Mouse (Mus musculus) embryonic facial prominence, embryonic 15.5 days (tissue): Measurements from ENCODE around the gene Nucks1. TPM values are rescaled to one million over a fixed set of nuclear protein-coding genes. Genes with fewer than 3 reads are reported as not detected.

Experiments used
- ATAC-seq: fragments of 200-750 bp; cut with Nextera tagmentation; 2 replicates; pipeline ENCODE4 v1.8.0; 2017; ENCODE audit warnings: low read depth, moderate TSS enrichment; ENCODE audit not compliant: insufficient number of reproducible peaks, low FRiP score, low TSS enrichment
- H3K27ac ChIP-seq: fragments of 300-500 bp; sonication (generic); replicated peaks from 2 replicates; pipeline ENCODE4 v1.5.1; 2015; ENCODE audit warnings: mild to moderate bottlenecking, inconsistent platforms
- H3K27me3 ChIP-seq: fragments of 300-500 bp; sonication (generic); 2 replicates; pipeline ENCODE4 v1.6.1; 2015; ENCODE audit warnings: inconsistent platforms
- H3K36me3 ChIP-seq: fragments of 300-500 bp; sonication (generic); 2 replicates; pipeline ENCODE4 v1.6.1; 2015; ENCODE audit warnings: mild to moderate bottlenecking, inconsistent platforms
- H3K4me1 ChIP-seq: fragments of 300-500 bp; sonication (generic); 2 replicates; pipeline ENCODE4 v1.6.1; 2015; ENCODE audit warnings: inconsistent platforms
- H3K4me2 ChIP-seq: fragments of 300-500 bp; sonication (generic); replicated peaks from 2 replicates; pipeline ENCODE4 v1.6.1; 2015; ENCODE audit warnings: mild to moderate bottlenecking, inconsistent platforms
- H3K4me3 ChIP-seq: fragments of 300-500 bp; sonication (generic); replicated peaks from 2 replicates; pipeline ENCODE4 v1.5.1; 2015; ENCODE audit warnings: mild to moderate bottlenecking, inconsistent platforms
- H3K9ac ChIP-seq: fragments of 300-500 bp; sonication (generic); 2 replicates; pipeline ENCODE4 v1.6.1; 2015; ENCODE audit warnings: inconsistent platforms
- H3K9me3 ChIP-seq: fragments of 300-500 bp; sonication (generic); replicated peaks from 2 replicates; pipeline ENCODE4 v1.6.1; 2016; ENCODE audit warnings: inconsistent platforms
- WGBS: fragments of 180-500 bp; shearing (Covaris S2); methylation state at CpG from one replicate; pipeline ENCODE4 v1.1.7; 2015; 5-methylcytosine and 5-hydroxymethylcytosine counted together
- polyA plus RNA-seq: library from polyadenylated mRNA; unstranded; fragments of >200 nt; fragmentation: Nextera tagmentation; extraction: Ambion mirVana; gene quantifications from 2 replicates; pipeline ENCODE4 v1.2.1, GENCODE M21; 2015

Gene Nucks1
- polyA plus RNA-seq, 1 experiment from 2014 or later: 60.5 TPM

DNA sequence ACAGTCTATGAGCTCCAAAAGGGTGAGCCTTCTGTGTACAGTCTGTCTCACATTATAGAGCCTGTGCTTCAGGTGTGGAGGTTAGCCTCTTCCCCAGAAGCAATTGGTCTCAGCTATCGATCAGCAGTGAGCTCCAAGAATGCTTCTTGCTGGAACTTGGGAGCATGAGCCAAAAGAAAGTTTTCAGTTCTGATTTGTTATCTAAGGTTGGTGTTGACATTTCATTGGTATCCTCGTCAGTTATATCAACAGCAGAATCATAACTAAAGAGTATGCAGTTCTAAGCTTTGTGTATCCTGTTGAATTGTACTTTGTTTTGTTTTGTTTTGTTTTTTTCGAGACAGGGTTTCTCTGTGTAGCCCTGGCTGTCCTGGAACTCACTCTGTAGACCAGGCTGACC, 11.8 kb downstream of the Nucks1 start:
- H3K36me3 ChIP-seq: peaks cover 70% of the 10 kb centered on the region
- H3K9ac ChIP-seq: no peak overlapping the region
- H3K4me1 ChIP-seq: peaks cover 6% of the 10 kb centered on the region; the same call in 1 of the 2 replicates
- 96% methylated on average over 3 of the region's 3 CpGs for WGBS
- no peak overlapping the region for H3K4me2 ChIP-seq
- H3K9me3 ChIP-seq: no peaks in the 10 kb centered on the region
- no peak overlapping the region for H3K27ac ChIP-seq
- no peaks in the 10 kb centered on the region for H3K27me3 ChIP-seq
- ATAC-seq: no peak
- no peak overlapping the region for H3K4me3 ChIP-seq

DNA sequence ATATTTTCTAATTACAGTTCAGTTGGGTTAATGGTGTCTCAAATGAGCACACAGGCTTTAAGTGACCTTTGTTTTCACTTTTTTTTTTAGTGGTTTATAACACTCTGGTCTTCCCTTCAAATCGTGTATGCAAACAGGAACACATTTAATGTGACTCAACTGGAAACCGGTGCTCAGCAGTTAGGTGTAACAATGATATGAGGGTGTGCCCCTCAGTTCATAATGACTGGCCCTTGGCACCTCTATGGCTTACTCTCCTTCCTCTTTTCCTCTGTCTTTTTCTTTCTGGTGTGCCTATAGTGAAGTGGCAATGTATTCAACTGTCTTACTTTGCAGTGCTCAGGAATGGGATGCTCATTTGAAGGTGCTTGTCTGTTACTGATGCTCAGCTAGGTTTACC, 23.1 kb downstream of the Nucks1 start:
- Histone ChIP-seq H3K27me3 (no peaks in the 10 kb centered on the region), H3K9ac (no peak overlapping the region), H3K4me2 (no peak overlapping the region), H3K4me3 (no peak overlapping the region), H3K36me3 (peaks cover 49% of the 10 kb centered on the region), H3K9me3 (no peaks in the 10 kb centered on the region), H3K27ac (no peak overlapping the region), H3K4me1 (no peaks in the 10 kb centered on the region)
- 83% methylated on average over 2 of the region's 2 CpGs for WGBS
- no peak for ATAC-seq

GRCm38 (mm10) chr1:131937659-131938305, 27.4 kb downstream of the Nucks1 start:
- H3K4me1 ChIP-seq: no peaks in the 10 kb centered on the region
- H3K9ac ChIP-seq: no peak overlapping the region
- ATAC-seq: no peak
- 47% methylated on average over 6 of the region's 6 CpGs for WGBS
- no peaks in the 10 kb centered on the region for H3K9me3 ChIP-seq
- H3K4me3 ChIP-seq: no peak overlapping the region
- H3K4me2 ChIP-seq: no peak overlapping the region
- H3K36me3 ChIP-seq: peaks cover 25% of the 10 kb centered on the region
- H3K27ac ChIP-seq: no peak overlapping the region
- no peaks in the 10 kb centered on the region for H3K27me3 ChIP-seq

- no peak overlapping the region for H3K4me3 ChIP-seq
- no peak overlapping the region for H3K9ac ChIP-seq
- no peak; the same call in 1 of the 2 replicates for ATAC-seq
- 0 out of 2 replicates have a peak, but pooled peaks cover 3% of the 10 kb centered on the region for H3K4me1 ChIP-seq
- 47% methylated on average over 1 of the region's 1 CpGs for WGBS
- no peaks in the 10 kb centered on the region for H3K9me3 ChIP-seq
- peaks cover 21% of the 10 kb centered on the region for H3K36me3 ChIP-seq
- H3K4me2 ChIP-seq: no peak overlapping the region
- no peaks in the 10 kb centered on the region for H3K27me3 ChIP-seq
- H3K27ac ChIP-seq: no peak overlapping the region
Observed at GRCm38 (mm10) chr1:131938811-131939210, 28.5 kb downstream of the Nucks1 start.

GRCm38 (mm10) chr1:131940711-131941244, 30.4 kb downstream of the Nucks1 start:
- Histone ChIP-seq H3K4me1 (0 out of 2 replicates have a peak, but pooled peaks cover 3% of the 10 kb centered on the region), H3K27me3 (no peaks in the 10 kb centered on the region), H3K4me3 (no peak overlapping the region), H3K9ac (no peak overlapping the region), H3K27ac (no peak overlapping the region), H3K4me2 (no peak overlapping the region), H3K9me3 (no peaks in the 10 kb centered on the region), H3K36me3 (peaks cover 10% of the 10 kb centered on the region)
- no peak for ATAC-seq
- WGBS: 65% methylated on average over 2 of the region's 2 CpGs

DNA sequence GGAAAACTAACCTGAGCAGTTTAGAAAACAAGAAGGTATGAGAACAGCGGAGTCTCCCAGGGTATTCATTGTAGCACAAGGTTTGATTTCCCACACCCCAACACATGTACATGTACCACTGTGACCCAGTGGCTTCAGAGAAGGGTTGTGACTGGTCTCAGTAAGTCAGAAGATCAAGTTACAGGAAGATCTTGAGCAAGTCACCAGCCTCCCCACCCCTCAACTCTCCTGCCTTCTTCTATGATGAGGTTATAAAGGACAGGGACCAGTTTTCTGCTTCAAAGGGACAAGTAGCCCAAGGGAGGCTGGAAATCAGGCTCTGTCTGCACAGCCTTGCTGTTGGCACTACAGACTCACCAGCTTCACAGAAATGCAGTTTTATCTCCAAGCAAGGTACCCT, 31.2 kb downstream of the Nucks1 start:
- H3K9me3 ChIP-seq: no peaks in the 10 kb centered on the region
- H3K9ac ChIP-seq: no peak overlapping the region
- no peaks in the 10 kb centered on the region for H3K27me3 ChIP-seq
- no peak overlapping the region for H3K27ac ChIP-seq
- no peak overlapping the region for H3K4me2 ChIP-seq
- no peak overlapping the region for H3K4me3 ChIP-seq
- no peak for ATAC-seq
- 77% methylated on average over 1 of the region's 1 CpGs for WGBS
- H3K36me3 ChIP-seq: peaks cover 10% of the 10 kb centered on the region
- H3K4me1 ChIP-seq: 0 out of 2 replicates have a peak, but pooled peaks cover 3% of the 10 kb centered on the region

- Histone ChIP-seq H3K27me3 (no peaks in the 10 kb centered on the region), H3K4me2 (no peak overlapping the region), H3K36me3 (no peaks in the 10 kb centered on the region), H3K9ac (no peak overlapping the region), H3K4me3 (no peak overlapping the region), H3K9me3 (no peaks in the 10 kb centered on the region), H3K4me1 (peaks cover 8% of the 10 kb centered on the region), H3K27ac (no peak overlapping the region)
- no peak for ATAC-seq
- WGBS: 61% methylated on average over 16 of the region's 16 CpGs
Observed at GRCm38 (mm10) chr1:131942621-131943590, 32.6 kb downstream of the Nucks1 start.

DNA sequence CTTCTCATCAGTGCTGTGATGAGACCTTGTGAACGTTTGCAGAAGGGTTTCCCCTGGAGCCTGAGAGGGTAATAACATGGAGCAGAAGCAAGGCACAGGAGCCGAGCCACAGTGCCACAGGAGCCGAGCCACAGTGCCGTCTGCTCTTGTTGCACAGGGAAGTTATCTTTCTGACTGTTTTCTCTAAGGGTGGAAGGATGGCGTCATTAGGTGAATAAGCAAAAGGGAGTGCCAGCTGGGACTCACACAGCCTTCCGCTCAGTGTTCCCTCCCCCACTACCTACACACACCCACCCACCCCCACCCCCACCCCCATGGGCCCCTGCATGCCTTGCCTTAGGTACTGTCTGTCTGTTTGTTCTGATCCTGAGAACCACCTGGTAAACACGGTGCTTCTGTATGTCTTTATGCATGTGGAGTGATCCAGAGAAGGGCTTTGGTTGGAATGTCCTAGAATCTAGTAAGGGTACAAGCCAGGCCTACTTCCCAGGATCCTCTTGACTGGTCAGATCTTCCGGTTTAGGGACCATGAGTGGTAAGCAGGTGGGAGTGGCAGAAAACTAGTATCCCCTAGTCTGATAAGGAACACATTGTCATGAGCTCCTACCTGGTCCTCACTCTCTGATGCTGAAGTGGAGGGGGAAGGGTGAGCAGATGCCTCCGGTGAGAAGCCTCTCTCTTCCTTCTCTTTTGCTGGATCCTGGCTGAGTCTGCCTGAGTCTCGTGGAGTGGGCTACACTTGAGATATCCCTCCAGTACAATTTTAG, 35.5 kb downstream of the Nucks1 start:
- Histone ChIP-seq H3K4me1 (peaks cover 11% of the 10 kb centered on the region), H3K9me3 (no peaks in the 10 kb centered on the region), H3K27ac (peak overlapping the region; percentile 22; the same call in 1 of the 2 replicates), H3K36me3 (no peaks in the 10 kb centered on the region), H3K9ac (no peak overlapping the region), H3K4me2 (no peak overlapping the region), H3K27me3 (no peaks in the 10 kb centered on the region), H3K4me3 (no peak overlapping the region)
- no peak for ATAC-seq
- WGBS: 50% methylated on average over 10 of the region's 10 CpGs

GRCm38 (mm10) chr1:131946462-131947215, 36.3 kb downstream of the Nucks1 start:
- 80% methylated on average over 11 of the region's 11 CpGs for WGBS
- no peak overlapping the region for H3K4me3 ChIP-seq
- no peak for ATAC-seq
- H3K4me2 ChIP-seq: no peak overlapping the region
- peaks cover 11% of the 10 kb centered on the region for H3K4me1 ChIP-seq
- H3K27ac ChIP-seq: no peak overlapping the region
- no peaks in the 10 kb centered on the region for H3K36me3 ChIP-seq
- H3K9me3 ChIP-seq: no peaks in the 10 kb centered on the region
- no peak overlapping the region for H3K9ac ChIP-seq
- H3K27me3 ChIP-seq: no peaks in the 10 kb centered on the region

GRCm38 (mm10) chr1:131947997-131948525, 37.7 kb downstream of the Nucks1 start:
- no peak overlapping the region for H3K27ac ChIP-seq
- H3K9ac ChIP-seq: no peak overlapping the region
- no peak overlapping the region for H3K4me2 ChIP-seq
- WGBS: 30% methylated on average over 1 of the region's 1 CpGs
- no peaks in the 10 kb centered on the region for H3K36me3 ChIP-seq
- no peaks in the 10 kb centered on the region for H3K9me3 ChIP-seq
- H3K4me1 ChIP-seq: peaks cover 11% of the 10 kb centered on the region
- ATAC-seq: peak; percentile 59; the same call in 1 of the 2 replicates
- H3K4me3 ChIP-seq: no peak overlapping the region
- no peaks in the 10 kb centered on the region for H3K27me3 ChIP-seq
